Mouse (Mus musculus): ENCODE measurements around the gene Papss1. TPM values are rescaled to one million over a fixed set of nuclear protein-coding genes. Genes with fewer than 3 reads are reported as not detected.

Gene Papss1
- polyA plus RNA-seq, 1 experiment from 2014 or later, result 41.9 TPM

DNA sequence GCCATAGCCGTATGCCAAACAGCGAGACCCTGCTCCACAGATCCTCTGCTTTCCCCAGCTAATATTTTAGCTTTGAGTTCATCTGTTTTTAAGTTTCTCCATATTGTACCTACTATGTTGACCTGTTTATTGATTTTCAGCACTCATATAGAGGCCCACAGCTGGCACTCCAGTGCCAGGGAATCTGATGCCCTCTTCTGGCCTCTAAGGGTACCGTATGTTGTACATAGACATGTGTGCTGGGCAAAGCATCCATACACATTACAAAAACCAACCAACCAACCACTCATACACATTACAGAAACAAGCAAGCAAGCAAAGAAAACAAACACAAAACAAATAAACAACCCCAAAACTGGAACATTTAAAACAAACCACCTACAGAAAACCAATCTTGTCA, 22.2 kb downstream of the Papss1 start:
- Histone ChIP-seq H3K9me3 (ENCODE audit: control insufficient read depth, low read length) (no peaks in the 10 kb centered on the region), H3K9ac (ENCODE audit: low read length) (no peak overlapping the region), H3K36me3 (ENCODE audit: control insufficient read depth, insufficient read depth, low read length) (peaks cover 92% of the 10 kb centered on the region), H3K27me3 (ENCODE audit: control insufficient read depth, insufficient read depth, low read length) (no peaks in the 10 kb centered on the region), H3K4me3 (ENCODE audit: control insufficient read depth in 1 of 2, insufficient read depth in 1 of 2, low read depth in 1 of 2, low read length in 2 of 2) (no peak overlapping the region), H3K27ac (replicated peaks in 1 of 2; ENCODE audit: control insufficient read depth in 1 of 2, insufficient read depth in 1 of 2, low read depth in 2 of 2, low read length in 2 of 2) (no peak overlapping the region), H3K4me2 (ENCODE audit: low read length) (no peak overlapping the region), H3K4me1 (ENCODE audit: control insufficient read depth in 2 of 2, insufficient read depth in 2 of 2, low read length in 2 of 2) (no peaks in the 10 kb centered on the region)
- ATAC-seq (ENCODE audit: insufficient number of reproducible peaks, insufficient read depth, low FRiP score, low read depth), result no peak
- 93% methylated on average over 3 of the region's 3 CpGs for WGBS

DNA sequence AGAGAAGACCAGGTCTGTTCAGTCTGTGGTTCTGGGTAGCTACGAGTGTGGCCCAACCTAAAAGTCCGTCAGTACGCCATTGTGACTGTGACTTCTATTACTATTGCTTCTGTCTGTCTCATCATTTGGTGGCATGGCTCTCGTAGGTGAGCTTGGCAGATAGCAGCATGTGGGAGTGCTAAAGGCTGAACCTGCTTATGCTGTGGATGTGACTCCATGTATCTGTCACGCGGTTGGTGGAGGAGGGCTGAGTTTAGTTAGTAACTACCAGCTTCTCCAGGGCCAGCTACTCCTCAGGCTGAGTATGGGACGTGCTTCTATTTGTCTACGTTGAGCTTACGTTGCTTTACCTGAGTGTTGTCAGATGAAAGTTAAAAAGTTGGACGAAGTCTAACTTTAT, 23.4 kb downstream of the Papss1 start:
- H3K4me2 ChIP-seq (ENCODE audit: low read length), result no peak overlapping the region
- ATAC-seq (ENCODE audit: insufficient number of reproducible peaks, insufficient read depth, low FRiP score, low read depth), result no peak
- H3K27me3 ChIP-seq (ENCODE audit: control insufficient read depth, insufficient read depth, low read length), result no peaks in the 10 kb centered on the region
- WGBS, result 93% methylated on average over 10 of the region's 10 CpGs
- no peak overlapping the region for H3K9ac ChIP-seq (ENCODE audit: low read length)
- peaks cover 91% of the 10 kb centered on the region for H3K36me3 ChIP-seq (ENCODE audit: control insufficient read depth, insufficient read depth, low read length)
- no peak overlapping the region for H3K27ac ChIP-seq (replicated peaks in 1 of 2; ENCODE audit: control insufficient read depth in 1 of 2, insufficient read depth in 1 of 2, low read depth in 2 of 2, low read length in 2 of 2)
- no peaks in the 10 kb centered on the region for H3K4me1 ChIP-seq (ENCODE audit: control insufficient read depth in 2 of 2, insufficient read depth in 2 of 2, low read length in 2 of 2)
- H3K9me3 ChIP-seq (ENCODE audit: control insufficient read depth, low read length), result no peaks in the 10 kb centered on the region
- H3K4me3 ChIP-seq (ENCODE audit: control insufficient read depth in 1 of 2, insufficient read depth in 1 of 2, low read depth in 1 of 2, low read length in 2 of 2), result no peak overlapping the region

DNA sequence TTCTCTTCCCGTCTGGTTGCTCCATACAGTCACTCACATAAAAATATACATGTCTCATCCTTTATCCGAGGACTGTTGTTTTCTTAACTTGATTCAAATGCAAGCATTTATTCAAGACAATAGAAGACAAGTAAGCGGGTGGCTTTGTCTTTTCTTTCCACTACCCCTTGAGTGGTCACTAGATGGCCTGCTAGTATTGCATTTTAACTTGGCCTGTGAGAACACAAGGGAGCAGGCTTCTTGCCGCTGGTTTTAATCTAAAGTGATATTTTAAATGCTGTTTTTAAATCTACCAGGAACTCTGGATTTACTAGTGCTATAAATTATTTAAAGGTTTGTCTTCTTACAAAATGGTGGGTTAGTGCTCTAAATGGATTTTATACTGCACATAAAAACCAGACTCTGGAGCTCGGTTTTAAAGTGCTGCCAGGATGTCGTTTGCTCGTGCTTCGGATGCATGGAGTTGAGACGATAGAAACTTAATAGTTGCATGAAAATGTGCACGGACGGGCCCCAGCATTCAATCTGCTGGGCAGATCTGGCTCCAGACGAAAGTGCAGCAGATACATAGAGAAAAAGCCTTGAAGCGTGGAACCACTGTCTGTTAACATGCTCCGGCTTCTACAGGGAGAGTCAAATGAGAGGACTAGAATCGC, 28.7 kb downstream of the Papss1 start:
- H3K27ac ChIP-seq (replicated peaks in 1 of 2; ENCODE audit: control insufficient read depth in 1 of 2, insufficient read depth in 1 of 2, low read depth in 2 of 2, low read length in 2 of 2), result no peak overlapping the region
- peaks cover 56% of the 10 kb centered on the region for H3K36me3 ChIP-seq (ENCODE audit: control insufficient read depth, insufficient read depth, low read length)
- WGBS, result 90% methylated on average over 15 of the region's 15 CpGs
- no peaks in the 10 kb centered on the region for H3K27me3 ChIP-seq (ENCODE audit: control insufficient read depth, insufficient read depth, low read length)
- no peaks in the 10 kb centered on the region for H3K9me3 ChIP-seq (ENCODE audit: control insufficient read depth, low read length)
- H3K4me2 ChIP-seq (ENCODE audit: low read length), result no peak overlapping the region
- no peak overlapping the region for H3K9ac ChIP-seq (ENCODE audit: low read length)
- no peak overlapping the region for H3K4me3 ChIP-seq (ENCODE audit: control insufficient read depth in 1 of 2, insufficient read depth in 1 of 2, low read depth in 1 of 2, low read length in 2 of 2)
- H3K4me1 ChIP-seq (ENCODE audit: control insufficient read depth in 2 of 2, insufficient read depth in 2 of 2, low read length in 2 of 2), result no peaks in the 10 kb centered on the region
- no peak for ATAC-seq (ENCODE audit: insufficient number of reproducible peaks, insufficient read depth, low FRiP score, low read depth)

DNA sequence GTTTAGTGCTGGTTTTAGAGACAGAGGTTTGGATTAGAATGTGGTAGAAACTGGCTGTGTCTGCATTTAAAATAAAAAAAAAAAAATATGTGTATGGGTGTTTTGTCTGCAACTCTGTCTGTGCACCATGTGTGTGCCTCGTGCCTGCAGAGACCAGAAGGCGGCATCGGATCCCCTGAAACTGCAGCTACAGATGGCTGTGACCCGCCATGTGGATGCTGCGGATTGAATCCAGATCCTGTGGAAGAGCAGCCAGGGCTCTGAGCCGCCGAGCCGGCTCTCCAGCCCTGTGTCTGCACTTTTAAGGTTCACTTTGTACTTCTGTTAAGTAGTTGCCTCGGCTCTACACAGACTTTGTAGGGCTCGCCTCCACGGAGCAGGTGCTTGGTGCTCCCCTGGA, 29.8 kb downstream of the Papss1 start:
- no peak for ATAC-seq (ENCODE audit: insufficient number of reproducible peaks, insufficient read depth, low FRiP score, low read depth)
- Histone ChIP-seq H3K9ac (ENCODE audit: low read length) (no peak overlapping the region), H3K27me3 (ENCODE audit: control insufficient read depth, insufficient read depth, low read length) (no peaks in the 10 kb centered on the region), H3K36me3 (ENCODE audit: control insufficient read depth, insufficient read depth, low read length) (peaks cover 45% of the 10 kb centered on the region), H3K4me3 (ENCODE audit: control insufficient read depth in 1 of 2, insufficient read depth in 1 of 2, low read depth in 1 of 2, low read length in 2 of 2) (no peak overlapping the region), H3K4me2 (ENCODE audit: low read length) (no peak overlapping the region), H3K4me1 (ENCODE audit: control insufficient read depth in 2 of 2, insufficient read depth in 2 of 2, low read length in 2 of 2) (no peaks in the 10 kb centered on the region), H3K27ac (replicated peaks in 1 of 2; ENCODE audit: control insufficient read depth in 1 of 2, insufficient read depth in 1 of 2, low read depth in 2 of 2, low read length in 2 of 2) (no peak overlapping the region), H3K9me3 (ENCODE audit: control insufficient read depth, low read length) (no peaks in the 10 kb centered on the region)
- WGBS, result 93% methylated on average over 11 of the region's 11 CpGs

DNA sequence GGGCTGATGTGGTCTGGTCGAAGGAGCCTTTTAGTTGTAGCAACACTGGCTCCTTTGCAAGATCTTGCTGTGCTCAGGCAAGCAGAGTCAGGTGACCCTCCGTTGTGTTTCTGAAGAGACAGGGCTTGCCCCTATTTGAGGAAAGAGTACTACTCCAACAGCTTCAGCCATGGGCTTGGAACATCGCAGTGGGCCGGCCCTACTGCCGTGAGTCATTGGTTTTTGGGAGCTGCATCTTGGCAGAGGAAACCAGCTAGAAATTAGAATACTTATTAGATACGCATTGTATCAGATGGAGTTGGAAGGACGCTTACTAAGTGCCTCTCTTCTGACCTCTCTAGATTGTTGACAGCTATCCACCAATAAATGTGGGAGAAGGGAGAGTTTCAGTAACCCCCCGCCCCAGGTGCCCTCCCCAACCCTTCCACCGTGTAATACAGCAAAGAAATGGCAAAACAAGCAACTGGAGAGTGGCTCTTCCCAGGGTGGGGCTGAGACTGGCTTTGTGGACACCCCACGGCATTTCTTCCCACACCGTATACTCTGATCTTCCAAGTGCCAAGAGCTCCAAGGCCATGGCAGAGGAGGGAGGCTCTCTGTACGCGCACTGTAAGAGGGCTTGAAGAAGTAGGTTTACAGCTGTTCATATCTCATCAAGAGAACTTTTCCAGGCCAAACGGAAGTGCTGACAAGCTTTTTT, 31.1 kb downstream of the Papss1 start:
- H3K4me1 ChIP-seq (ENCODE audit: control insufficient read depth in 2 of 2, insufficient read depth in 2 of 2, low read length in 2 of 2), result no peaks in the 10 kb centered on the region
- no peak overlapping the region for H3K9ac ChIP-seq (ENCODE audit: low read length)
- H3K27ac ChIP-seq (replicated peaks in 1 of 2; ENCODE audit: control insufficient read depth in 1 of 2, insufficient read depth in 1 of 2, low read depth in 2 of 2, low read length in 2 of 2), result no peak overlapping the region
- H3K27me3 ChIP-seq (ENCODE audit: control insufficient read depth, insufficient read depth, low read length), result no peaks in the 10 kb centered on the region
- no peak overlapping the region for H3K4me2 ChIP-seq (ENCODE audit: low read length)
- H3K9me3 ChIP-seq (ENCODE audit: control insufficient read depth, low read length), result no peaks in the 10 kb centered on the region
- whole genome bisulfite sequencing, result 80% methylated on average over 14 of the region's 14 CpGs
- no peak for ATAC-seq (ENCODE audit: insufficient number of reproducible peaks, insufficient read depth, low FRiP score, low read depth)
- H3K4me3 ChIP-seq (ENCODE audit: control insufficient read depth in 1 of 2, insufficient read depth in 1 of 2, low read depth in 1 of 2, low read length in 2 of 2), result no peak overlapping the region
- peaks cover 42% of the 10 kb centered on the region for H3K36me3 ChIP-seq (ENCODE audit: control insufficient read depth, insufficient read depth, low read length)

DNA sequence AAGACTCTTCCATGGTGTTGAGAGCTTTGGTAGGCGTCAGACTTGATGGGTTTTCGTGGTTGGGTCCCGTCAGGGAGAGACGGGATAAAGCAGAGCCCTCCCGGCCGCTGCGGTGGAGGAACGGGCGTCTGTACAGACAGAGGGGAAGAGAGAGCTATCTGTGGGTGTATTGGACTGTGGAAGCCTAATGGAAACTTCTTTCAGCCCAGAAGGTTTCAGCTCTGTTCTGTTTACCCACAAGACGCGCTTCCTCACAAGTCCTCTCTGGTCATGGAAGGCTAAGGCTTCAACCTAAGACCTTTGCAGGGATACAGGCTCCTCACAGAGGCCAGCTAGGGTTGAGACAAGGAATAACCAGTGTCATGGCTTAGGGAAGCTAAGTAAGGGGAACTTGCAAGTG, 36.2 kb downstream of the Papss1 start:
- no peaks in the 10 kb centered on the region for H3K9me3 ChIP-seq (ENCODE audit: control insufficient read depth, low read length)
- peaks cover 35% of the 10 kb centered on the region for H3K36me3 ChIP-seq (ENCODE audit: control insufficient read depth, insufficient read depth, low read length)
- no peak overlapping the region for H3K4me2 ChIP-seq (ENCODE audit: low read length)
- H3K4me3 ChIP-seq (ENCODE audit: control insufficient read depth in 1 of 2, insufficient read depth in 1 of 2, low read depth in 1 of 2, low read length in 2 of 2), result no peak overlapping the region
- no peak for ATAC-seq (ENCODE audit: insufficient number of reproducible peaks, insufficient read depth, low FRiP score, low read depth)
- no peaks in the 10 kb centered on the region for H3K27me3 ChIP-seq (ENCODE audit: control insufficient read depth, insufficient read depth, low read length)
- H3K9ac ChIP-seq (ENCODE audit: low read length), result no peak overlapping the region
- no peak overlapping the region for H3K27ac ChIP-seq (replicated peaks in 1 of 2; ENCODE audit: control insufficient read depth in 1 of 2, insufficient read depth in 1 of 2, low read depth in 2 of 2, low read length in 2 of 2)
- WGBS, result 86% methylated on average over 11 of the region's 11 CpGs
- no peaks in the 10 kb centered on the region for H3K4me1 ChIP-seq (ENCODE audit: control insufficient read depth in 2 of 2, insufficient read depth in 2 of 2, low read length in 2 of 2)

DNA sequence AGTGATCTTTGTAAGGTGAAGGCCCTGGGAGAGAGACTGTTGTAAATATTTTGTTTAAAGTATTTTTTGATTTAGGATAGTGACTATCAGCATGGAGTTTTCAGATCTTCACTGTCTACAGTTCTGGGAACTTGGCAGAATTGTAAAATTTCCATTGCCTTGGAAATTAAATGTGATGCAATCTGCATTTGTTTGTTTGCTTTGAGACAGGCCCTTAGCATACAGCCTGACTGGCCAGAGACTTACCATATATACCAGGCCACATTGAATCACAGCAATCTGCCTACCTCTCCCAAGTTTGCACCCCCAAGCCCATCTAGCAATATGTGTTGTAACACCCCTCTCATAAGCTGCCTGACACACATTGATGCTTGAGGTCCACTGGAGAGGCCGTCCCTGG, 36.8 kb downstream of the Papss1 start:
- Histone ChIP-seq H3K36me3 (ENCODE audit: control insufficient read depth, insufficient read depth, low read length) (peaks cover 42% of the 10 kb centered on the region), H3K27ac (replicated peaks in 1 of 2; ENCODE audit: control insufficient read depth in 1 of 2, insufficient read depth in 1 of 2, low read depth in 2 of 2, low read length in 2 of 2) (no peak overlapping the region), H3K4me1 (ENCODE audit: control insufficient read depth in 2 of 2, insufficient read depth in 2 of 2, low read length in 2 of 2) (no peaks in the 10 kb centered on the region), H3K27me3 (ENCODE audit: control insufficient read depth, insufficient read depth, low read length) (no peaks in the 10 kb centered on the region), H3K4me3 (ENCODE audit: control insufficient read depth in 1 of 2, insufficient read depth in 1 of 2, low read depth in 1 of 2, low read length in 2 of 2) (no peak overlapping the region), H3K9ac (ENCODE audit: low read length) (no peak overlapping the region), H3K4me2 (ENCODE audit: low read length) (no peak overlapping the region), H3K9me3 (ENCODE audit: control insufficient read depth, low read length) (no peaks in the 10 kb centered on the region)
- ATAC-seq (ENCODE audit: insufficient number of reproducible peaks, insufficient read depth, low FRiP score, low read depth), result no peak
- WGBS, result 97% methylated on average over 1 of the region's 1 CpGs

DNA sequence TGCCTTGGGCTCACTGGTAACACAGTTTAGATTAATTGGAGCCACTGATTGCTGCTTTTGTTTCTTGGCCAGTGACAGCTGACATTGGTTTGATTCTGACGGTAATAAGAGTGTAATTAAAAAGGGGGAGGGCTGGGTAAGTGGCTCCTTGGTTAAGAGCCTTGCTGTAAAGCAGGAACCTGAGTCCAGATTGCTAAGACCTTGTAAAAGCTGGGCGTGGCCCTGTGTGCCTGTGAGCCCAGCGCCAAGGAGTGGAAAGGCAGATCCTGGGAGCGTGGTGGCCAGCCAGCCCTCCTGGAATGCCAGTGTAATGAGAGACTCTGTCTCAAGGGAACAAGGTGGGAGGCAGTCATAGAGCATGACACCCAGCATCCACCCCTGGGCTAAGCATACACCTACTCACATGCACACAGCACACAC, 38.4 kb downstream of the Papss1 start:
- no peak overlapping the region for H3K4me3 ChIP-seq (ENCODE audit: control insufficient read depth in 1 of 2, insufficient read depth in 1 of 2, low read depth in 1 of 2, low read length in 2 of 2)
- H3K4me2 ChIP-seq (ENCODE audit: low read length), result no peak overlapping the region
- no peak overlapping the region for H3K9ac ChIP-seq (ENCODE audit: low read length)
- no peaks in the 10 kb centered on the region for H3K27me3 ChIP-seq (ENCODE audit: control insufficient read depth, insufficient read depth, low read length)
- H3K27ac ChIP-seq (replicated peaks in 1 of 2; ENCODE audit: control insufficient read depth in 1 of 2, insufficient read depth in 1 of 2, low read depth in 2 of 2, low read length in 2 of 2), result no peak overlapping the region
- peaks cover 52% of the 10 kb centered on the region for H3K36me3 ChIP-seq (ENCODE audit: control insufficient read depth, insufficient read depth, low read length)
- no peaks in the 10 kb centered on the region for H3K4me1 ChIP-seq (ENCODE audit: control insufficient read depth in 2 of 2, insufficient read depth in 2 of 2, low read length in 2 of 2)
- no peak for ATAC-seq (ENCODE audit: insufficient number of reproducible peaks, insufficient read depth, low FRiP score, low read depth)
- H3K9me3 ChIP-seq (ENCODE audit: control insufficient read depth, low read length), result no peaks in the 10 kb centered on the region
- WGBS, result 88% methylated on average over 4 of the region's 4 CpGs
